Comparison of ENCODE assay signal across 7 mouse cellular contexts in the genomic region with DNA sequence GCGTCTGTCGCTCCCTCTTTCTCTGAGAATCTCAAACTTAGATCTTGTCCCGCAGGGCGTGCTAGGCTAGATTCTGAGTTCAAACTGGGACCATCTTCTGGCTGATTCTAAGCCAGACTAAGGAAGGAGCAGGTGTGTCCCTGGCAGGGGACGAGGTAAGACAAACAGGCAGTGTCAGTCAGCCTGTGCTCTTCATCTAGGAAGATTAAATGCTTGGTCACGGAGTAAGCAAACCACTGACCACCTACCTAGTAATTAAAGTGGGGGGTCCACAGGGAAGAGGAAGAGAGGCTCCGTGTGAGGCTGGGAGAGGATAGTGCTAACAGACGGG. TPM values are rescaled to one million over a fixed set of nuclear protein-coding genes. Genes with fewer than 3 reads are reported as not detected.
DNase-seq lines count a peak whose midpoint lies in the region; ATAC-seq and TF ChIP-seq lines count a peak whose summit lies in the region.

No protein-coding gene starts in this region.

- peak overlapping the region; percentile 92; the same call in 1 of the 2 replicates for H3K27ac ChIP-seq in lung, embryonic 15.5 days
- H3K27ac ChIP-seq in forebrain, embryonic 12.5 days = no peak overlapping the region
- H3K27ac ChIP-seq in limb, embryonic 14.5 days (replicated peaks; ENCODE audit: low read depth, low read length) = no peak overlapping the region
- no peak overlapping the region for H3K27ac ChIP-seq in stomach, embryonic 14.5 days (ENCODE audit: low read length)

- H3K36me3 ChIP-seq in lung, embryonic 15.5 days = peaks cover 15% of the 10 kb centered on the region
- no peaks in the 10 kb centered on the region for H3K36me3 ChIP-seq in forebrain, embryonic 12.5 days (replicated peaks)
- H3K36me3 ChIP-seq in limb, embryonic 14.5 days (ENCODE audit: control insufficient read depth, insufficient read depth, low read length) = peaks cover 18% of the 10 kb centered on the region
- H3K36me3 ChIP-seq in stomach, embryonic 14.5 days (ENCODE audit: control insufficient read depth, insufficient read depth, low read length) = no peaks in the 10 kb centered on the region

- H3K4me1 ChIP-seq in lung, embryonic 15.5 days = peaks cover 22% of the 10 kb centered on the region
- peaks cover 11% of the 10 kb centered on the region for H3K4me1 ChIP-seq in forebrain, embryonic 12.5 days
- peaks cover 5% of the 10 kb centered on the region for H3K4me1 ChIP-seq in limb, embryonic 14.5 days (ENCODE audit: control insufficient read depth, insufficient read depth, low read length)
- H3K4me1 ChIP-seq in stomach, embryonic 14.5 days (ENCODE audit: control insufficient read depth, insufficient read depth, low read length) = peaks cover 4% of the 10 kb centered on the region

- ATAC-seq in lung, embryonic 15.5 days (ENCODE audit: borderline replicate concordance, extremely low read depth, low FRiP score, low TSS enrichment) = no peak
- peak; percentile 49 for ATAC-seq in forebrain, embryonic 12.5 days (ENCODE audit: low FRiP score)
- ATAC-seq in limb, embryonic 14.5 days (ENCODE audit: low FRiP score, low read depth) = no peak; the same call in 1 of the 2 replicates
- no peak for ATAC-seq in stomach, embryonic 14.5 days (ENCODE audit: insufficient number of reproducible peaks, insufficient read depth, low FRiP score, low read depth)

- no peak for DNase-seq in lung, postnatal 25 days (ENCODE audit: low spot score)
- DNase-seq in limb, embryonic 14.5 days (ENCODE audit: low spot score) = no peak
- no peak for DNase-seq in frontal cortex, postnatal 14 days (ENCODE audit: low spot score in 2 of 2)
- no peak for DNase-seq in cerebellum, adult 9-11 months

- no peaks in the 10 kb centered on the region for H3K9me3 ChIP-seq in lung, embryonic 15.5 days
- no peaks in the 10 kb centered on the region for H3K9me3 ChIP-seq in forebrain, embryonic 12.5 days
- no peaks in the 10 kb centered on the region for H3K9me3 ChIP-seq in limb, embryonic 14.5 days (ENCODE audit: control insufficient read depth, low read length)
- no peaks in the 10 kb centered on the region for H3K9me3 ChIP-seq in stomach, embryonic 14.5 days (ENCODE audit: control insufficient read depth, low read depth, low read length)

- no peaks in the 10 kb centered on the region for H3K27me3 ChIP-seq in lung, embryonic 15.5 days
- H3K27me3 ChIP-seq in forebrain, embryonic 12.5 days = peaks cover 21% of the 10 kb centered on the region
- no peaks in the 10 kb centered on the region for H3K27me3 ChIP-seq in limb, embryonic 14.5 days (ENCODE audit: control insufficient read depth, insufficient read depth, low read length)
- H3K27me3 ChIP-seq in stomach, embryonic 14.5 days (ENCODE audit: control insufficient read depth, insufficient read depth, low read length) = no peaks in the 10 kb centered on the region

- H3K4me3 ChIP-seq in lung, embryonic 15.5 days = peak overlapping the region; percentile 94
- H3K4me3 ChIP-seq in forebrain, embryonic 12.5 days (replicated peaks) = peak overlapping the region; percentile 81
- H3K4me3 ChIP-seq in limb, embryonic 14.5 days (replicated peaks; ENCODE audit: low read length) = peak overlapping the region; percentile 83
- peak overlapping the region; percentile 60 for H3K4me3 ChIP-seq in stomach, embryonic 14.5 days (ENCODE audit: low read depth, low read length)

- H3K9ac ChIP-seq in lung, embryonic 15.5 days = peak overlapping the region; percentile 88; the same call in 1 of the 2 replicates
- H3K9ac ChIP-seq in forebrain, embryonic 12.5 days = peak overlapping the region; percentile 78
- H3K9ac ChIP-seq in limb, embryonic 14.5 days (ENCODE audit: low read depth, low read length, severe bottlenecking) = peak overlapping the region; percentile 72
- peak overlapping the region; percentile 25; the same call in 1 of the 2 replicates for H3K9ac ChIP-seq in stomach, embryonic 14.5 days (replicated peaks; ENCODE audit: low read depth, low read length)

- no peak for TF ChIP-seq POLR2A in limb, embryonic 14.5 days (IDR thresholded peaks at IDR 0.05; ENCODE audit: borderline replicate concordance, extremely low read depth, insufficient read depth, insufficient read length)

- 7% methylated on average over 8 of the region's 8 CpGs for WGBS in lung, embryonic 15.5 days
- WGBS in forebrain, embryonic 12.5 days = 6% methylated on average over 8 of the region's 8 CpGs
- WGBS in limb, embryonic 14.5 days = 4% methylated on average over 8 of the region's 8 CpGs
- 2% methylated on average over 8 of the region's 8 CpGs for WGBS in stomach, embryonic 14.5 days

- H3K4me2 ChIP-seq in lung, embryonic 15.5 days = peak overlapping the region; percentile 78
- H3K4me2 ChIP-seq in forebrain, embryonic 12.5 days = peak overlapping the region; percentile 80
- peak overlapping the region; percentile 80 for H3K4me2 ChIP-seq in limb, embryonic 14.5 days (replicated peaks; ENCODE audit: low read depth, low read length, severe bottlenecking)
- H3K4me2 ChIP-seq in stomach, embryonic 14.5 days (replicated peaks; ENCODE audit: low read depth, low read length) = peak overlapping the region; percentile 82

RNA-seq across cellular contexts. Expression of gene Mob3c, which starts 0.6 kb away (rescaled TPM):
- polyA plus RNA-seq in lung, embryonic 15.5 days (2015; fragmentation: Nextera tagmentation; extraction: Ambion mirVana) = 11.7 and 13.5 TPM in 2 replicates
- polyA plus RNA-seq in forebrain, embryonic 12.5 days (2016; fragmentation: Nextera tagmentation; extraction: Ambion mirVana) = 4.2 and 4.6 TPM in 2 replicates
- polyA plus RNA-seq in limb, embryonic 14.5 days (2012; rRNA removed) = 16.3 and 19.7 TPM in 2 replicates
- polyA plus RNA-seq in limb, embryonic 14.5 days (2014; fragmentation: Nextera tagmentation; extraction: Ambion mirVana) = 8.6 and 11.6 TPM in 2 replicates
- 12.1 and 12.8 TPM in 2 replicates for polyA plus RNA-seq in stomach, embryonic 14.5 days (2014; fragmentation: Nextera tagmentation; extraction: Ambion mirVana)

RNA-seq across cellular contexts. Expression of gene Mknk1, which starts 10.5 kb away (rescaled TPM):
- 23.9 and 28.3 TPM in 2 replicates for polyA plus RNA-seq in lung, embryonic 15.5 days (2015; fragmentation: Nextera tagmentation; extraction: Ambion mirVana)
- polyA plus RNA-seq in forebrain, embryonic 12.5 days (2016; fragmentation: Nextera tagmentation; extraction: Ambion mirVana) = 25.9 and 27.2 TPM in 2 replicates
- 69.6 and 73.9 TPM in 2 replicates for polyA plus RNA-seq in limb, embryonic 14.5 days (2012; rRNA removed)
- 28.4 and 28.5 TPM in 2 replicates for polyA plus RNA-seq in limb, embryonic 14.5 days (2014; fragmentation: Nextera tagmentation; extraction: Ambion mirVana)
- polyA plus RNA-seq in stomach, embryonic 14.5 days (2014; fragmentation: Nextera tagmentation; extraction: Ambion mirVana) = 23.1 and 30.7 TPM in 2 replicates

RNA-seq across cellular contexts. Expression of gene Atpaf1, which starts 43.9 kb away (rescaled TPM):
- polyA plus RNA-seq in lung, embryonic 15.5 days (2015; fragmentation: Nextera tagmentation; extraction: Ambion mirVana) = 50.7 and 52.0 TPM in 2 replicates
- polyA plus RNA-seq in forebrain, embryonic 12.5 days (2016; fragmentation: Nextera tagmentation; extraction: Ambion mirVana) = 39.5 and 41.0 TPM in 2 replicates
- polyA plus RNA-seq in limb, embryonic 14.5 days (2012; rRNA removed) = 29.9 and 35.5 TPM in 2 replicates
- polyA plus RNA-seq in limb, embryonic 14.5 days (2014; fragmentation: Nextera tagmentation; extraction: Ambion mirVana) = 57.1 and 58.4 TPM in 2 replicates
- 48.1 and 65.1 TPM in 2 replicates for polyA plus RNA-seq in stomach, embryonic 14.5 days (2014; fragmentation: Nextera tagmentation; extraction: Ambion mirVana)

RNA-seq across cellular contexts. Expression of gene Tex38, which starts 47.7 kb away (rescaled TPM):
- 0.20 and 0.32 TPM in 2 replicates for polyA plus RNA-seq in lung, embryonic 15.5 days (2015; fragmentation: Nextera tagmentation; extraction: Ambion mirVana)
- 0.50 TPM in 1 of 2 replicates, not detected in the other for polyA plus RNA-seq in forebrain, embryonic 12.5 days (2016; fragmentation: Nextera tagmentation; extraction: Ambion mirVana)
- polyA plus RNA-seq in limb, embryonic 14.5 days (2012; rRNA removed) = 0.50 and 1.0 TPM in 2 replicates
- 0.32 TPM in 1 of 2 replicates, not detected in the other for polyA plus RNA-seq in limb, embryonic 14.5 days (2014; fragmentation: Nextera tagmentation; extraction: Ambion mirVana)
- 0.65 and 1.1 TPM in 2 replicates for polyA plus RNA-seq in stomach, embryonic 14.5 days (2014; fragmentation: Nextera tagmentation; extraction: Ambion mirVana)

RNA-seq across cellular contexts. Expression of gene Kncn, which starts 55.7 kb away (rescaled TPM):
- not detected in 2 replicates for polyA plus RNA-seq in lung, embryonic 15.5 days (2015; fragmentation: Nextera tagmentation; extraction: Ambion mirVana)
- polyA plus RNA-seq in forebrain, embryonic 12.5 days (2016; fragmentation: Nextera tagmentation; extraction: Ambion mirVana) = not detected in 2 replicates
- not detected in 2 replicates for polyA plus RNA-seq in limb, embryonic 14.5 days (2012; rRNA removed)
- not detected in 2 replicates for polyA plus RNA-seq in limb, embryonic 14.5 days (2014; fragmentation: Nextera tagmentation; extraction: Ambion mirVana)
- polyA plus RNA-seq in stomach, embryonic 14.5 days (2014; fragmentation: Nextera tagmentation; extraction: Ambion mirVana) = not detected in 2 replicates

Comparison
In these comparisons a context has a peak if more than half of its experiments do, and no peak if none do; other contexts are left out.
1. H3K9ac ChIP-seq: peak in every context shown above with its lines; median percentile 88 in lung, embryonic 15.5 days; 78 in forebrain, embryonic 12.5 days; 72 in limb, embryonic 14.5 days; 25 in stomach, embryonic 14.5 days.